Mouse (Mus musculus) cerebellum, adult 18-20 months (tissue): ENCODE measurements around the gene Ncor2.
"Not testable (repeated sequence)": the region's sequence is repeated elsewhere in the genome, so short reads cannot be mapped to it uniquely, and the experiment has no call there.

Experiments used
- DNase-seq, 2 experiments: peaks; one replicate each; pipeline ENCODE4 v3.0.0; 2021

The Ncor2 gene

DNA sequence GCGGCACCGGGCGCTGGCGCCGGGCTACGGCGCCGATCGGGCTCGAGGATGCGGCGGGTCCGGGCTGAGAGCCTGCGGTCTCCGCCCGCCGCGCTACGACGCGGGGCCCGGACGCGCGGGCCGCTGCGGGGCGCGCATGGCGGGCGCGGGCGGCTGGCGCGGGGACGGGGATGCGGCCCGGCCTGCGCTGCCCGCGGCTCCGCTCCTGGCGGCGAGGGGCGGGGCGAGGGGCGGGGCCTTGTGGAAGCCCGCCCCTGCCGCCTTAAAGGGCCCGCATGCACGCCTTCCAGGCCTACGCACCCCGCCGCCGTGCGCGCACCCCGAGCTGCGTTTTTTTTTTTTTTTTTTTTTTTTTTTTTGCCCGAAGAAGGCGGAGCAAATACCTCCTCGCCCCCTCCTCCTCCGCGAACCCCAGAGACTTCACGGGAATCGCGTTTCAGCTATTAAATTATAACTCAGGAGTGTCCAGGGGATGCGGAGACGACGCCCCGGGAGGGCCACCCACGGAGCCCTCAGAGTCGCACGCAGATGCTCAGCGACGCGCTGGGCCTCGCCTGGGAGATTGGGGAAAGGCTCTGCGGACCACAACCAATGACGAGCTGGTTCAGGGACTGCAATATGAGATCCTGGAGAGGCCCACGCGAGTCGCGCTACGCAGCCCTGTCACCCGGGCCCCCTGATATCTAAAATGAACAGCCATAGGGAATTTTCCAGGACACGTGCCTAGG lies at the start of gene Ncor2:
Ncor2 (minus strand) TSS at position 213 of the 728 bp plus-strand sequence.
- DNase-seq, result peak; percentile 79 to 92

- no peak for DNase-seq
These were observed 48.7 kb upstream of the Ncor2 start for GRCm38 (mm10) chr5:125227699-125228098.

DNA sequence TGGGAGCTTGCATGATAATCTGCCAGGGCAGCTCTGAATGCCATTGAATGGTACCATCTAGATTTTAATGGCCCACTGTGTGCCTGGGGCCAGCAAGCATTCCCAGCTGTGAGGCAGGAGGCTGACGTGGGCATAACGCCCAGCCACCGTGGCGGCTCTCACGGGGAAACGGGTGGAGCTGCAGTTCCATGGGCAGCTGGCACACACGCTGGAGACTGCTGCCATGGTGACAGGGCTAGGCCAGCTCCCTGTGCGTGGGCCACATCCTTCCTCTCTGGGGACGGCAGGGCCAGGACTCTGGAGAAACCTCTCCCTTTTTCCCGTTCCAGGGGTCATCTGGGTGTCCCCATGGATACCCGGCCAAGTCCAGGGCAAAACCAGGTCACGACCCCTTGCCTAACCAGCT lies 47.2 kb upstream of the Ncor2 start:
- peak; percentile 44 to 52 for DNase-seq

DNA sequence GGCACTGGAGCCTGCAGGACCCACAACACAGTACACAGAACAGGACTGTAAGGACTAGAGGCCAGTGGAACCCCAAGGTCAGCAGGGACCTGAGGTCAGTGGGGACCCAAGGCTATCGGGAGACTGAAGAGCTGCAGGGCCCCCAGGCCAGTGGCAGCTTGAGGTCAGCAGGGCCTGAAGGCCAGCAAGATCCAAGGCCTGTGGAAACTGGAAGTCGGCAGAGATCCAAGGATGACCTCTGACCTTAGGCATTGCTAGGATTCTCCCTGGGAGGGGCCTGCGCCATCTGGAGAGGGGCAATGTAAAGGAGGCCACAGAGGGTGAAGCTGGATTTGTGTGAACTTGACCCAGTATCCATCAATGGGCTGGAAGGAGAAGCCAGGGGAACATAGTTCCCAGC lies 45.9 kb upstream of the Ncor2 start:
- DNase-seq, result no peak

- no peak for DNase-seq
These were observed 44.9 kb upstream of the Ncor2 start for GRCm38 (mm10) chr5:125223961-125224360.

- DNase-seq, result peak; percentile 84 to 87
These were observed 43.7 kb upstream of the Ncor2 start for GRCm38 (mm10) chr5:125222706-125223105.

- DNase-seq, result peak; percentile 81 to 84
These were observed 42.8 kb upstream of the Ncor2 start for GRCm38 (mm10) chr5:125221868-125222267.

GRCm38 (mm10) chr5:125217426-125218170 lies 38.6 kb upstream of the Ncor2 start:
- no peak for DNase-seq

- DNase-seq, result peak; percentile 85 to 86
These were observed 37.0 kb upstream of the Ncor2 start for GRCm38 (mm10) chr5:125215930-125216459.

DNA sequence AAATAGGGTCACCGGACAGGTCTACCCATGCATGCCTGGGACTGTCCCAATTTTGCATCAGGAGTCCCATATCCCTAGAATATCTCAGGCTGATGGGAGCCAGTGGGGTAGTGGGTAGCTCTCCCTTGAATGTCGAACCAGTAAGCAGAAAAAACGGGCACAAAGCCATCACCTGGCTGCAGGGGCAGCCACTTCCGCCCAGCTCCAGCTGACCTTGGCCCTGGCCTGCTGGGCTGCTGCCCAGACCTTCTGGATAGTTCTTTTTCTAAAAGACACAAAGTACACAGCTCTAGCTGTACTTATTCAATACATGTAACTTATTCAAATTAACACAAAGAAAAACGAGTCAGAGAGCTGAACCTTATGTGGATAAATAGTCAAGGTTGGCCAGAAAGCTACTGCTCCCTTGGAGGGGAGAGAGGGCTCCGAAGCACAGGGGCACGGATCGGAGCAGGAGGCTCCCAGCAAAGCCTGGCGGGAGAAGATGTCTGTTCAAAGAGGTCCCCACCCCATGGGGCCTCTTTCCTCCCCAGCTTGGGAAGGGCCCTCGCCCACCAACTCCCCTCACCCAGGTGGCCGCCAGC lies 36.4 kb upstream of the Ncor2 start:
- peak; percentile 62 to 68 for DNase-seq

GRCm38 (mm10) chr5:125214064-125214463 lies 35.0 kb upstream of the Ncor2 start:
- DNase-seq, result no peak

GRCm38 (mm10) chr5:125204910-125205309 lies 25.9 kb upstream of the Ncor2 start:
- DNase-seq, result not testable (repeated sequence)

- no peak for DNase-seq
These were observed 25.3 kb upstream of the Ncor2 start for GRCm38 (mm10) chr5:125204199-125204815.

DNA sequence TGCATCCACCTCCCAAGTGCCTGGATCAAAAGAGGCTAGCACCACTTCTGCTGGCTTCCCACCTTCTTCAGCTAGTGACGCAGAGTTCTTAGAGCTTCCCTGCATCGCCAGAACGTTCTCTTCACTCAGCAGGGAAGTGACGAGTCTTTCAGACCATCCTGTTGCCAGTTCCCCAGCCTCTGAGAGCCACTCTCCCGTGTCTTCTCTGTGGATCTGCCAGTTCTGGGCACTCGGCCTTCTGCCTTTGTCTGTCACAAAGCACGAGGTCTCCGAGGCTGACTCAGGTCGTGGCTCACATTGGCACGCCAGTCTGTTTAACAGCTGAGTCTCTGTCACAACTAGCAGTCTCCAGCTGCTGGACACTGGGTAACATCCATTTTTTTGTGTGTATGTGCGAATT lies 24.7 kb upstream of the Ncor2 start:
- peak; percentile 52 for DNase-seq

- peak; percentile 74 to 75 for DNase-seq
These were observed 24.1 kb upstream of the Ncor2 start for GRCm38 (mm10) chr5:125203099-125203498.

GRCm38 (mm10) chr5:125202100-125202499 lies 23.1 kb upstream of the Ncor2 start:
- peak in 1 of 2 experiments; percentile 51 for DNase-seq

GRCm38 (mm10) chr5:125199086-125199485 lies 20.1 kb upstream of the Ncor2 start:
- no peak for DNase-seq

DNA sequence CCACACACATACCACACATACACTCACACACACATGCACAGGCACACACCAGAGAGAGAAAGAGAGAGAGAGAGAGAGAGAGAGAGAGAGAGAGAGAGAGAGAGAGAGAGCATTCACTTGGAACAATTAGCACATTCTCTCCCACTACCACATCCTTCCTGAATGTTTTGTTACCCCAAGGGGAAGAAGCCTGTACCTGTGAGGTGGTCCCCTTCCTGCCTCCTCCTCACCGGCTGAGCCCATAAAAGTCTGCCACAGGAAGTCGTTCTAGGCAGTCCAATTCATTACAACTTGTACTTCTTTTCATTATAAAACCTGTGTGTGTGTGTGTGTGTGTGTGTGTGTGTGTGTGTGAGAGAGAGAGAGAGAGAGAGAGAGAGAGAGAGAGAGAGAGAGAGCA lies 18.3 kb upstream of the Ncor2 start:
- not testable (repeated sequence) for DNase-seq

DNA sequence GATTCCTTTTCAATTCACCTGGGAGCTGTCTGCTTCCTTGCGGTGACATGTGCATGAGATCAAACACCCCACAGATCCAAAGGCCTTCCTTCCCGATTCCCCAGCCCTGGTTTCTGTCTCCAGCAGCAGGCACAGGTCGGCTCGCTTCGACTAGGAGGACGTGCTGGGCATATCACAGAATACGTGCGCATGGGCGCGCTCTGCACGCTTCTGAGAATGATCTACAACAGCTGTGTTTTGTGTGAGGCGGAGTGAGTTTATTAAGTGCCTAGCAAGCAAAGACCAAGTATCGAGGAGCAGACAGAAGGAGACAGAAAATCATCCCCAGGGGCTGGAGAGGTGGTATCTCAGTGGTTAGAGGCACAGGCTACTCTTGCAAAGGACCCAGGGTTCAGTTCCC lies 17.0 kb upstream of the Ncor2 start:
- DNase-seq, result no peak

DNA sequence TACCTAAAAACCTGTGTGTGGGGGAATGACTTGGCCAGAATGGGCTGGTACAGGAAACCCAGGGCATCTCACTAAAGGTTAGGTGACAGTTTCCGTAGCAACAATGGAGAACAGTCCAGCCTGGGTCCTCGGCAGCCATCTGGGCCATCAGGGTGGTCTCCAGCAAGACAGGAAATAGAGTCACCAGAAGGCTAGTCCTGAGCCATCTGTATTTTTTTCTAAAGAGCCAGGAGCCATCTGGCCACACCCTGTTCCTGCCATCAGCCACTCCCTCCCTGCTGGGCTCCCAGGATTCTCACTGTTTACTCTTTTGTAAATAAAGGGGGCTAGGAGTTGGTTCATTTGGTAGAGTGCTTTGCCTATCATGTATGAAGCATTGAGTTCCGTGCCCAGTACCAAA lies 16.1 kb upstream of the Ncor2 start:
- DNase-seq, result no peak

DNA sequence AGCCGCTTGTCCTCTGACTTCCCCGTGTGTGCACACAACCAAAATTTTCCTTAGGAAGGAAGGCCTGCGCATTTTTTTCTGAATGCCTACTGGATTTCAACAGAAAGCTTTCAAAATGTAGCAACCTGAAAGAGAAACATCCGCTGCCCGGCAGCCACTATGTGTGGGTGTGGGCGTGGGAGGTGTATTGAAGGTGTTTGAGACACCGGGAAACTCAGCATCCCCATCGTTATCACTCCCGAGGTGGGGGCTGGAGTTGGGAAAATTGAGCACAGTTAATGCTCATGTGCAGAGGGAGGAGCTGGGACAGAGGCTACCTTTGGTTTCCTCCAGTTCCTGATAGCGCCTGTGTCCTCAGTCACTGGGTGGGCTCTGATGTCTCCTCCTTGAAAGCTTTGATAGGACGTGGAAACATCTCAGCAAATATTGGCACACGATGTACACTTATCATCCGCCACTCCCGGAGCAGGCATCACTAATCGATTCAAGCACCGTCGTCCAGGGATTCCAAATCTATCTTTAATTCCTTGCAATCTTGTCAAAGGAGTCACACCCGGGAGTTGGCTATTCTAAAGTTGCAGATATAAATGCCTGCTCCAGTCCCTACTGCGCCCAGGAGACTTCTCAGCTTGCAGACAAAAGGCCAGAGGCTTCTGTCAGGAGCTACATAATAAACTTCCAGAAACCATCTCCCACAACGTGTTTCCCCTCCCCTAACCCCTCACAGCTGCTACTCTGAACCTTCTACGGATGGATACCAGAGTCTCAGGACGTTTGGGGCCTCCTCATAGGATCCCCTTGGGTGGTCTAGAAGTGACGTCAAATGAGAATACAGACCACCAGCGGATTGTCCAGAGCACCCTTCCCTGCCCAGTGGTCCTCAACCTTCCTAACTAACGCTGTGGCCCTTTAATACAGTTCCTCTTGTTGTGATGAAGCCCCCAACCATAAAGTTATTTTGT lies 14.7 kb upstream of the Ncor2 start:
- no peak for DNase-seq

DNA sequence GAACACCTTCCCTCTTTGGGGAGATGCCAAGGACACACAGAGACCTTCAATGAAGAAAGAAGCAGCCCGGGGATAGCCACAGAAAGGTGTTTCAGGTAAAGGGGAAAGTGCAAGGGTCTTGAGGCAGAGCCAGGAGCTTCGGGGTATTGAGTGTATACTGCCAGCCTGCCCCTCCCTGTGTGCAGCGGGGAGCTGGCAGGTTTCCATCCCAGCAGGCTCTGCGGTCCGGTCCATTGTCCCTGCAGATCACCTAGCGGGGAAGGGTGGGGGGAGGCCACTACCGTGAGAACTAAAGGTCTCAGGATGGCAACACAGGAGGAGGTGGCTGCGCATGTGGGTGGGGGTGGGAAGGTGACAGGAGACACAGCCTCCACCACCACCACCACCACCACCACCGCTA lies 12.6 kb upstream of the Ncor2 start:
- no peak for DNase-seq
